Mouse (Mus musculus) CD4-positive, CD25-positive, alpha-beta regulatory T cell, adult 2 months (primary cell): ENCODE data around the gene Auts2.

ENCODE experiments used
- DNase-seq: peaks from one replicate; pipeline ENCODE4 v3.0.0-alpha.2; 2012; ENCODE audit warnings: low read depth, low spot score

The Auts2 gene

DNA sequence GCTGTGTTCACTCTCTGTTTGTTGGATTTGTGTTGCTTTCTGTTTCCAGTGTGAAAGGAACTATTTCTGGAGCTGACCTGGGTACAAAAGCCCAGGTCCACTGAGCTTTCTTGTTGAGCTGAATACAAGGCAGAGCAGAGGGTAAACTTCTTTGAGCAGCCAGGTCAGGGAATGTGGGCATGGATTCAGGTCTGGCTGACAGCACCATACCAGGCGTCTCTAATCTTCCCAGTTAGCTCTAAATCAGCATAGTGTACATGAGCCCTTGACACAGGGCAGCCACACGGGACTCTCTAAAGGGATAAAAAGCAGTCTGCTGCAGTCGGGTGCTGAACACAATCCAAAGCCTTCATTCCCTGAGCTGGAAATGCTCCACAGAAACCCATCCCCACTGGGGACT lies 444.7 kb downstream of the Auts2 start:
- DNase-seq: no peak

DNA sequence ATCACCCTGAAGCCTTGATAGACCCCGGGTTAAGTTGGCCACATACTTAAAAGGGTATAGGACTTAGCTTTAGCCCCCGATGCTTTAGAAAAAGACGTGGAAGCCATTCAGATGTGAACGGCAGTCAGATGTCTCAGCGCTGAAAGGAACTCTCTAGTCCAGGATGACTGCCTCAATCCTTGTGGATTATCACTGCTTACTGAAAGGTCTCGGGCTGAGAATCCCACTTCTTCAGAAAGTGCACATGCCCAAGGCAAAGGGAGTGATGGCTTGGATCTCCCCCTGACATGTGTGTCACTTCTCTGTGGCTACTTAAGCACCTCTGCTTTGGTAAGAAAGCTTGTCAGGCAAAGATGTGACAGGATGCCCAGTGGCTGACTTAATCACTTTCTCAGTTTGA lies 450.4 kb downstream of the Auts2 start:
- no peak for DNase-seq

DNA sequence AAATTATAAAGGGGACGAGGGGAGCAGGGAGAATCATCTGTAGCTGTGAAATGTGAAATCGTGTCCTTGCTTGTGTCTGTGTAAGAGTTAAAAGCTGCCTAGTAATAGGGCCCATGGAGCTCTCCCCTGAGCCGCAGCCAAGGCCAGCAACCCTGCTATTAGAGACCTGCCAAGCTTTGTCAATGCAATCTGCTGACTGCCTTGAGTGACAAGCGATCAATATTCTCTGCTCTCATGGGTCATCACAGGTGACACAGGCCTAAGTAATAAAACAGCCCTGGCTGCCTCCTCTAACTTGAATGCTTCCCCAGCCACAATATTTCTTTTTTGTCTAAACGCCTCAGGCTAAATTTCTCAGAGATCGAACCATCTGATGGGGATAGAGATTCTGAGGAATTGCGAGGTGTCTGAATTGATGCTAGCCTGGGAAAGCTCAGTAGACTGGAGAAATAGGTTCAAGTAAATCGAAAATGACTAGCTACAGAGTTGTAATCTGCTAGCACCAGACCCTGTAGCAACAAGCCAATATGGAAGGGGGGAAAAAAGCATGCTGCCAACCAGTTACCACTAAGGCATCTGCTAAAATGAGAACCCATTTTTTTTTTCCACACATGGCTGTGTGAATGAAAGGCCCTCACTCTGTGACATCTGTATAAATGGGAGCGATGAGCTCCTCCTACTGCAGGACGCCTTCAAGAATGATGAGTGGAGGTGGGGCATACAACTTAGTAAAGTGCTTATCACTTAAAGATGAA lies 453.5 kb downstream of the Auts2 start:
- no peak for DNase-seq

DNA sequence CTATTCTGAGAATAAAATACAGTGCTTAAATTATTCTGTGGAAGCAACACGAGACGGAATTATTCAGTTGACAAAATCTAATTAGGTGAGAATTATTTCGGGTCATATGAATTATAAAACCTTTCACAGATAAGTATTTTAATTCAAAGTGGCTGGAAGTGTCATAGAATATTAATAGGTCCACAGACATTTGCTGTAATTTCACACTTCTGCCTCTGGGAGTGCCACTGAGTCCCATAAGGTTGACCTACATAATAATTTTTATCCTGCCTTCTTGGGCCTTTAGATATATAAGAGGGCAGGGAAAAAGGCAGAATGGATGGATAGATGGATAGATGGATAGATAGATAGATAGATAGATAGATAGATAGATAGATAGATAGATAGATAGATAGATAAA lies 454.6 kb downstream of the Auts2 start:
- DNase-seq: no peak

DNA sequence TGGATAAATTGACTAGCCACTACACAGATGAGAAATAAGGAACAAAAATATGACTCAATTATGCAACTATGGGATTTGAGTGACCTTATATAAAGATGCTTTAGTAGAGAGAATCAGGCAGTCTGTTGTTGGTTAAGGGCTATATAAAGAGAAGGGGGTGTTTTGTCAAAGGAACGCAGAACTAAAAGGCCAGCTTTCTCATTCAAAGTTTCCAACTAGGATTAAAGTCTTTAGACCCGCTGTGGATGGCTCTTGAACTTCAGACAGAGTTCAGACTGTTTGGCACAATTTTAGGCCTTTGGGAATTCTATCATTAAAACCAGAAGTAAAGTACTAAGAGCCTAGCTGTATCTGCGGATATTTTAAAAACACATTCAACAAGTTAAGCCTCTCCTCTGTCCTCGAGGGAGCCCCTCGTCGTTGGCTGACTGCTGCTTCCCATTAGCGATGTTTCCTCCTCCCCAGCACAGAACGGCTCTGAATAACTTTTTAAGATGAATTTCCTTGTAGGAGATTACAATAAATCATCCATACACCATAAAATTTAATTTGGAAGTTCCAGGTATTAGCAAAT lies 459.3 kb downstream of the Auts2 start:
- DNase-seq: no peak

DNA sequence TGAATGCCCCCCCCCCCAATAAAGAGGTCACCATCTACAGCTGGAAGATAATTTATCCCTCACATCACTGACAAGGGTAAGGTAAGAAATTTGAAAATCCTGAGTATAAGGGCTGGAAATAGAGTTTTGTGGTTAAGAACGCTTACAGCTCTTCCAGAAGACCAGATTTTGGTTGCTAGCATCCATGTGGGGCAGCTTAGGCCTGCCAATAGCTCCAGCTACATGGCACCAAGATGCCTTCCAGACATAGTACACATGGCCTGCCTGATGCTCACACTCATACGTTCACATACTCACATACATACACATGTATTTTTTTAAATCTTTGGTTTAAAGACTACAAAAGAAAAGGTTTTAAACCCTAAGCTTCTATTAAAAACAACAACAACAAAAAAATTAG lies 467.2 kb downstream of the Auts2 start:
- DNase-seq: no peak

DNA sequence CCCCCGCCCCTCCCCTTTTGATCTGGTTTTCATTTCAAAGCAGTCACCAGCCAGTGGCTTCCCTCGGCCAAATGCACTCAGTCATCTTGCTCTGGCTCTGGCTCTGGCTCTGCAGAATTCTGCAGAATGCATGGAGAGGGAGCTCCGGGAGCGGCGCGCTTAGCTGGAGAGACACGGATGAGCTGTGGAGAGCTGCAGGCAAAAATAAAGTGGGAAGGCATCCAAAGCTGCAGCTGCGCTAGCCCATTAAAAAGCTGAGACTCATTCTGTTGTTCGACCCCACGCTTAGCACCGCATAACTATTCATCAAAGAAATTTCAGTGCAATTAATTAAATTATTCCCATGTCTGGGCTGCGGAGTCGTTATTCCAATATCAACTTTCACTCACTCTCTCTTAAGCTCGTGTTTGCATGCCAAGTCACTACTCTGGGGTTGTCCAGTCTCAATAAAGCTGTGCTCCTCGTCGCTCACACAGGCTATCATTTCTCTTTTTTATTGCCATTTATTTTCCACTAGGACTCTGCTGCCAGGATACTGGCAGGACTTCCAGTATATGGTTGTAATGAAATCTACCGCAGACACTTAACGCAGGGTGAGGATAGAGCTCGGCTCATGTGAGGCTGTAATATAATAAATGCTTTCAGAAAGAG lies 468.3 kb downstream of the Auts2 start:
- DNase-seq: no peak

- no peak for DNase-seq
Observed at GRCm38 (mm10) chr5:132074360-132074723, 468.8 kb downstream of the Auts2 start.

- DNase-seq: no peak
Observed at GRCm38 (mm10) chr5:132073677-132074359, 469.3 kb downstream of the Auts2 start.

DNA sequence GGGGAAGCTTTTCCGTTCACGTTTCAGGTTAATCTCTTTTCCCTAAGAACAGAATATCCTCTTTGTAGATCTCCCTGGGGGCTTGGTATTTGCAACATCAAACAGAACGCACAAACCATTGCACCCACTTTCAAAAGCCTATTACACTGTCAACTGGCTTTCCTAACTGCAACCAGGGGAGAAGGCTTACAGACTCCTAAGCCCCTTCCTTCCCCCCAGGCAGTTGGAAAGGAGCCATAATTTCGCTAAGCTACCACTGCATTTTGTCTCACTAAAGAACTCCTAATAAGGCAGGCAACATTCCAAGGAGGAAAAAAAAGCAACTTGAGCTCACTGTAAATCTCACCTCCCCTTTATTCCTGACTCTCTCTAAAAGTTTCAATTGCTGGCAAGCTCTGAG lies 470.8 kb downstream of the Auts2 start:
- DNase-seq: no peak

GRCm38 (mm10) chr5:132067750-132068739 lies 475.1 kb downstream of the Auts2 start:
- no peak for DNase-seq

DNA sequence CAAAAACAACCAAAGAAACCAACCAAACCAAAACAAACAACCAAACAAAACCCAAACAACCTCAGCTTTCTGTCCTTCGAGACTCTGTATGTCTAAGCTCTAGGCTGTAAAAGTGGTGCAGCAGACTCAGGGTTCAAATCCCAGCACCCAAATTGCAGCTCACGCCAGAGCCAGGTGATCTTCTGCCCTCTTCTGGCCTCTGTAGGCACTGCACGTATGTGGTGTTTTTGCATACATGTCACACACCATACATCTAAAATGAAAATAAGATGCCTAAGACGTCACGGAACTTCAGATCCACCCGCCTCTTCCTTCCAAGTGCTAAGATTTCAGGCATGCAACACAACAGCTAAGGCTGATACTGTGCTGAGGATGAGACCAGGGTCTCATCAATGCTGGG lies 483.0 kb downstream of the Auts2 start:
- DNase-seq: no peak

DNA sequence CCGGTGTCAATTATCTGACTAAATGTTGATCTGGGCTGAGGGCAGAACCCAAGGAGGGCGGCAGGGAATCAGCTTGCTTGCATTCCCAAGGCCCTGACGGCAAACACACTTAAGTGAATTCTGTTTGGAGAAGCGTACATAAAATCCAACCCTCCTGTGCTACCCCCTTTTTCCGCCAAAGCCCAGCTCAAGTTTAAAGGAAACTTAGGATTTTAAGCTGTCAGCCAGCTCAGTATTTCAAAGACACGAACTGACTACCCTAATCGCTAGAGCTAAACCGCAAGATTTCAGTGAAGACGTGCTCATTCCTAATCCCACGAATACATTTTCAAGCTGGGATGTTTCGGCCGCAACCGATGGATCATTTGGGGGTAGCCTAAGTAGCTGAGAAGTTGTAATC lies 490.5 kb downstream of the Auts2 start:
- no peak for DNase-seq

- no peak for DNase-seq
Observed at GRCm38 (mm10) chr5:132039584-132039983, 503.6 kb downstream of the Auts2 start.

- DNase-seq: no peak
Observed at GRCm38 (mm10) chr5:132033491-132034350, 509.4 kb downstream of the Auts2 start.

DNA sequence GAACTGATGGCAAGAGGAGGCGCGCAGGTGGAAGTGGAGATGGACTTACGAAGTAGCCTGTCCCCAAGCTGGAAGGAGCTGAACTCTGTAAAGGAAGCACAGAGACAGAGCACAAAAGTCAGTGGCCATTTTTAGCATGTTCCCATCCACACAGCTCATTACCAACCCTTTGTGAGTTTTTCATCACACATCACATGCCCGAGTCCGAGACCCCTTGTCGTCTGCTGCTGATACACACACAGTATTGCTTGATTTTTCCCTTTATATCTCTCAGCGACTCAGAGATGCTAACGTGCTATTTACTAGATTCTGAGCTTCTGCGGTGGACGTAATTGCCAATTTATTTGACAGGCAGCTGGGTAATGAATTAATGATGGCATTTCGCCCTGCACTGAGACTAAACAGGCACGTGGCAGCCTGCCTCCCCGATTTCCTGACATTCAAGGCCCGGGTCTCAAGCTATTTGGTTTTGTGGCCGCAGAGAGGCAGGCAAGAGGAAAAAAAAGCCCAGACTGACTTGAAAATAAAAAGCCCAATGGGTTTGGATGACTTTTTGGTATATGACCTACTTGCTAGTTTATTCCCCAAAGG lies 512.1 kb downstream of the Auts2 start:
- no peak for DNase-seq

DNA sequence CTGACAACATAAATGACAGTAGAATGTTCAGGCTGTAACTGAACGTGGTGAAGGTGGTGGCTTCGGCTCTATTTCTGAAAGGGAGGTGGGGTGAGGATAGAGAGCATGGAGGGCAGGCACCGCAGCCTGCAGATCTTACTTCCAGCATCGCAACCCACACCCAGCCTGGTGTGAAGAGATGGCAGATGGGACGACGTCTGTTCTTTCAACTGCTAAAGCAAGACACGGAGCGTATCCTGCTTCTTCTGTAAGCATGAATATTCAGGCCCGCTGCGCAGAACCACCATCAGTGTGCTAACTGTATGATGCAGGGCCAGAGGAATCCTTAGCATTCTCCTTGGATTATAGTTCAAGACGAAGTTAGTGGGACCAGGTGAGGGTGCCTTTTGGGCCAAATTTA lies 513.5 kb downstream of the Auts2 start:
- no peak for DNase-seq

- DNase-seq: no peak
Observed at GRCm38 (mm10) chr5:132029038-132029437, 514.1 kb downstream of the Auts2 start.

DNA sequence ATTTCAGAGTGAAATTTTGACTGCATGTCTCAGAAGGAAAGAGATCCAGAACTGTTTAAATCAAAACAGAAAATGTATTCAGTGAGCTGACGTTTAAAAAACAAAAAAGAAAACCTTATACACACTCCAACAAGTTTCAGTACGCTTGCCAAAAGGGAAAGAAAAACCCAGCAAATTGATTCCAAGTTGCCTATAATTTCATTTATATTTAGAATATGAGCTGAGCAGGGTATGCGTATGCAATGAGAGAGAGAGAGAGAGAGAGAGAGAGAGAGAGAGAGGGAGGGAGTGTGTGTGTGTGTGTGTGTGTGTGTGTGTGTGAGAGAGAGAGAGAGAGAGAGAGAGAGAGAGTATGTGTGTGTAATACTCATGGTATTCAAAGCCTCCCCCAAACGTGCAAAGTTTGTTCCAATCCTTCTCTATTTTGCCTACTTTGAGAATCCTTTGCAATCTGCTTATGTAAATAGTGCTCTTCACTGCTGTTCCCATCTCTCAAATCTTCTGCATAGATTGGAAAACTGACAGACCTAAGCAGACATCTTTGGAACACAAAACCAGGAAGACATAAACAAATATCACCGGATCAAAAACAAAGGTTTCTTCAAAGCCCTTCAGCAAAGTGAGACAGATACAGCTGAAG lies 515.2 kb downstream of the Auts2 start:
- no peak for DNase-seq

DNA sequence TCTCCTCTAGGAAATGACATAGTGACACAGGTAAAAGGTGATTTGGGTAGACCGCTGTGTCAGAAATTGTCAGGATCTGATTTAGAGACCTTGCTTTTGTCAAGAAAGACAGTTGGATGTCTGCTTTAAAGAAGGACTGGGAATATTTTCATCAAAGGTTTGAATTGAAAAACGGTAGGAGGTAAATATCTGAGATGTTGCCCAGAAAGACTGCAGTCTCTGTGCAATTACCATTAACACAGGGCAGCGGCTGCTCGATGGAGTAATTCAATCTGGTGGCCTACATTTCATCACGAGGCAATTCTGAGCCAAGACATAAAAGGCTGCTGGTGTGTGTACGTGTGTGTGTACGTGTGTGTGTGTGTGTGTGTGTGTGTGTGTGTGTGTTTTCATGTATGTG lies 529.8 kb downstream of the Auts2 start:
- DNase-seq: no peak
